Mouse (Mus musculus) macrophage (primary cell): ENCODE data around the gene Lrch1. TPM values are rescaled to one million over a fixed set of nuclear protein-coding genes. Genes with fewer than 3 reads are reported as not detected.

ENCODE experiments used
- H3K27ac ChIP-seq: fragments of 350-480 bp; formaldehyde crosslinking; 2 replicates; pipeline ENCODE4 v1.9.0; 2021
- H3K36me3 ChIP-seq: fragments of 350-480 bp; formaldehyde crosslinking; 2 replicates; pipeline ENCODE4 v1.9.0; 2021; ENCODE audit errors: inconsistent target
- H3K4me3 ChIP-seq: fragments of 350-480 bp; formaldehyde crosslinking; 2 replicates; pipeline ENCODE4 v1.9.0; 2021; ENCODE audit errors: inconsistent target
- H3K79me2 ChIP-seq: fragments of 350-480 bp; formaldehyde crosslinking; 2 replicates; pipeline ENCODE4 v1.9.0; 2021; ENCODE audit errors: inconsistent target
- WGBS: methylation state at CpG from one replicate; pipeline ENCODE4 v1.1.7; 2026; ENCODE audit warnings: inconsistent platforms; ENCODE audit not compliant: missing documents; 5-methylcytosine and 5-hydroxymethylcytosine counted together
- polyA plus RNA-seq: library from polyadenylated mRNA; stranded (reverse); fragments of 250-400 nt; gene quantifications from 3 replicates; pipeline ENCODE4 v1.2.4, GENCODE M21; 2018; ENCODE audit warnings: inconsistent platforms

Gene Lrch1
- polyA plus RNA-seq, 1 experiment from 2014 or later = 11.9 TPM

DNA sequence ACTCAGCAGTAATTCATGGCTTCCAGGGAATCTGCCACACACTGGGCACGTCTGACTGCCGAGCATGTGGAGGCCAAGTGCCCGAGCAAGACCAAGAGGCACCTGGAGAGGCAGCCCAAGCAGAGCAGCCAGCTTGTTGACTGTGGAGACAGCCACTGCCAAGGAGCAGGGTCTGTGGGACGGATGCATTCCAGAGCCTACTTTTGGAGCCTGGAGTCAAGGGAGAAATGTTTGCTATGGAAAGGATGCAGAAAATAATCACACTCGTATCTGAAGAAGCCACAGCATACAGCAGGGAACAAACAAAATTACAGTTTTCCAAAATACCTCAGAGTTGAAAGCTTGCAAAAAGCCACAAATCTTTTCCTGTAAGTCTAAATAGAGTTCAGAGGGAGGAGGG lies 70.4 kb downstream of the Lrch1 start:
- Histone ChIP-seq H3K79me2 (peaks cover 100% of the 10 kb centered on the region), H3K4me3 (no peak overlapping the region), H3K27ac (no peak overlapping the region), H3K36me3 (no peaks in the 10 kb centered on the region)
- WGBS = 89% methylated on average over 5 of the region's 5 CpGs

DNA sequence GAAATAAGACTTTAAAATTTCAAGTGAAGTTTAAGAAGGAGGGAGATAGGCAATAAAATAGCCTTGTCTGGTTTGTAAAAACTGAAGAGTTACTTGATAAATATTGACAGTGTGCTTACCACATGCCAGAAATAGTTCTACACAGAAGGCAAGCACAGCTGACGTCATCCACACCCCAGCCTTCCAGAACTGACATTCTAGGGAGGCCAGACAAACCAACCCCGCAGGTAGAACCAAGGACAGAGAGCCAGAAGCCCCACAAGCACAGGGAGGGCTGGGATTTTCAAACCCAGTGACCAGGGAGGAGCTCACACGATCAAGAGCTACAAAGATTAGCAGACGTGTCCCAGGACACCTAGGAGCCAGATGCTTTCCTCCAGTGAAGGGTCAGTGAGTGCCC lies 76.5 kb downstream of the Lrch1 start:
- Histone ChIP-seq H3K36me3 (no peaks in the 10 kb centered on the region), H3K4me3 (no peak overlapping the region), H3K79me2 (peaks cover 90% of the 10 kb centered on the region), H3K27ac (no peak overlapping the region)
- WGBS = 96% methylated on average over 4 of the region's 4 CpGs

DNA sequence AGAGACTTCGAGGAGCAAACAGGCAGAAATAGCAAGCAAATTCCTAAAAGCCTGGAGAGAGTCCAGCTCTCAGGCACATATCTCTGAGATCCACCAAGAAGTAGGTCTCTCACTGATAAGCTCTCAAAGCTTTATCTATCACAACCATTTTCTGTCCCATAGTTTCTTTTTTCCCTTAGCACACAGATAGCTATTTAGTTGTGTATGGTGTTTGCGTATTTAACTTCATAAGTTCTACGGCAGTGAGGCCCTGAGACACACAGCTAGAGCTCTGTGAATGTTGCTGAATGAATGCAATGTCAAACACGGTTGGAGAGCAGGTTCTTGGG lies 78.8 kb downstream of the Lrch1 start:
- Histone ChIP-seq H3K79me2 (peaks cover 90% of the 10 kb centered on the region), H3K36me3 (no peaks in the 10 kb centered on the region), H3K27ac (no peak overlapping the region), H3K4me3 (no peak overlapping the region)
- 76% methylated on average over 4 of the region's 4 CpGs for WGBS

GRCm38 (mm10) chr14:74868188-74868901 lies 79.3 kb downstream of the Lrch1 start:
- peaks cover 90% of the 10 kb centered on the region for H3K79me2 ChIP-seq
- WGBS = 75% methylated on average over 2 of the region's 2 CpGs
- no peak overlapping the region for H3K4me3 ChIP-seq
- H3K27ac ChIP-seq = no peak overlapping the region
- H3K36me3 ChIP-seq = no peaks in the 10 kb centered on the region

DNA sequence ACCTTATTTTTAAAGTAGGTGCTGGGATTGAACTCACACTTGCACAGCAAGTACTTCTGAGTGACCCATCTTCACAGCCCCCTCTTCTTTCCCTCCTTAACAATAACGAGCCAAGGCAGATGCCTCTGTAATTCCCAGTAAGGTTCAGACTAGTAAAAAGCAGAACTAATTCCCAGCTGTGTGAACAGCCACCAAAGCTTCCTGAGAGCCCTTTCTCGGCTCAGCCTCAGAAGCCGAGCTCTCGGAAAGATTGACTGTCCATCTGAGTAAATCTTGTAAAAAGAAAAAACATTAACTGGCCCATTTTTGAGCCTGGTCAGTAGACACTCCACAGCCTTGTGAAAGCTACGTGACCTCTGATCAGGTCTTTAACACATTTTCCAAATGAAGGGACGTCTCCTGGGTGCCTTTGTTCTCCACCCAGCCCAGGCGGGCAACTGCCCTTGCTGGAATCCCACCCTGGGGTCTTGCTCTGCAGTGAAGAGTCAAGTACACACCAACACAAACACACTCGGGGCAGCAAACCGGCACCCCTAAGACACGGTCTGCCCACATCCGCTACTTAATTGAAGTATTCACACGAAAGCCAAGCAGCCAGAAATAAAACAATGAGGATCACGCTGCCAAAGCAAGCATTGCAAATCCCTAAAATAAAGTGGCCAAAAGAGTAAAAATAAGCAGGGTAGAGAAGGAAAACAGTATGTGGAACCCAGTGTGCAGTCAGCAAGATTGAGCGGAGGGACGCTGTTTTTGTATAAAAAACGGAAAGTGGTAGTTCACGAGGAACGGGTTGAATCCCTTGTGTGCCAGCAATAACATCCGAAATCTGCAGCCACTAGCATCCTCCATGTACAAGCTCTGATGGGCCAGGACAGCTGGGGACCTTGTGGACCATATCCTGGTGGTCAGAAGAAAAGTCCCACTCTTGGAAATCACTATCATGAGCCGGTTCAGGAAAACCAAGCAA lies 80.3 kb downstream of the Lrch1 start:
- Histone ChIP-seq H3K4me3 (no peak overlapping the region), H3K79me2 (peaks cover 90% of the 10 kb centered on the region), H3K36me3 (no peaks in the 10 kb centered on the region), H3K27ac (no peak overlapping the region)
- WGBS = 65% methylated on average over 20 of the region's 20 CpGs

- H3K27ac ChIP-seq = no peak overlapping the region
- H3K36me3 ChIP-seq = no peaks in the 10 kb centered on the region
- WGBS = 74% methylated on average over 3 of the region's 3 CpGs
- H3K79me2 ChIP-seq = peaks cover 90% of the 10 kb centered on the region
- H3K4me3 ChIP-seq = no peak overlapping the region
These were observed 81.9 kb downstream of the Lrch1 start for GRCm38 (mm10) chr14:74865738-74866137.

GRCm38 (mm10) chr14:74864805-74865483 lies 82.7 kb downstream of the Lrch1 start:
- Histone ChIP-seq H3K79me2 (peaks cover 90% of the 10 kb centered on the region), H3K36me3 (no peaks in the 10 kb centered on the region), H3K27ac (no peak overlapping the region), H3K4me3 (no peak overlapping the region)
- 87% methylated on average over 4 of the region's 5 CpGs for WGBS

- peaks cover 93% of the 10 kb centered on the region for H3K79me2 ChIP-seq
- no peak overlapping the region for H3K27ac ChIP-seq
- no peak overlapping the region for H3K4me3 ChIP-seq
- H3K36me3 ChIP-seq = peaks cover 15% of the 10 kb centered on the region
- 94% methylated on average over 9 of the region's 9 CpGs for WGBS
These were observed 86.2 kb downstream of the Lrch1 start for GRCm38 (mm10) chr14:74861456-74861855.

DNA sequence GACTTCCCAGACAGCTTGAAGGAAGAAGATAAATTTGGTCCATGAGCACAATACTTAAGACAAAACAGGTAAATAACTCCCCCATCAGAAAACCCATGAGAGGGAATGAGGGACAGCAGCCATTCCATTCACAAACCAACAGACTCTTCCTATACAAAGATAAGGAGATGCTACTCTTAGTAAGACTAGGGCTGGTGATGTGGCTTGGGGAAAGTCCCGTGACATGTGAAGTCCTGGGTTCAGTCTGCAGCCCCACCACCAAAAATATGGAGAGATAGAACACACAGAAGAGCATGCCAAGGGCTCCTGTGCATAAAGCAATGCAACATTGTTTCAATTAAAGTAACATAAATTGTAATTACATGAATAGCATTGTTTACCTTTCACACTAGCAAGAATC lies 88.5 kb downstream of the Lrch1 start:
- peaks cover 80% of the 10 kb centered on the region for H3K79me2 ChIP-seq
- H3K4me3 ChIP-seq = no peak overlapping the region
- 100% methylated on average over 1 of the region's 1 CpGs for WGBS
- H3K36me3 ChIP-seq = peaks cover 15% of the 10 kb centered on the region
- no peak overlapping the region for H3K27ac ChIP-seq

- H3K27ac ChIP-seq = no peak overlapping the region
- 74% methylated on average over 8 of the region's 8 CpGs for WGBS
- H3K79me2 ChIP-seq = peaks cover 78% of the 10 kb centered on the region
- peaks cover 15% of the 10 kb centered on the region for H3K36me3 ChIP-seq
- H3K4me3 ChIP-seq = no peak overlapping the region
These were observed 92.2 kb downstream of the Lrch1 start for GRCm38 (mm10) chr14:74855429-74855828.

DNA sequence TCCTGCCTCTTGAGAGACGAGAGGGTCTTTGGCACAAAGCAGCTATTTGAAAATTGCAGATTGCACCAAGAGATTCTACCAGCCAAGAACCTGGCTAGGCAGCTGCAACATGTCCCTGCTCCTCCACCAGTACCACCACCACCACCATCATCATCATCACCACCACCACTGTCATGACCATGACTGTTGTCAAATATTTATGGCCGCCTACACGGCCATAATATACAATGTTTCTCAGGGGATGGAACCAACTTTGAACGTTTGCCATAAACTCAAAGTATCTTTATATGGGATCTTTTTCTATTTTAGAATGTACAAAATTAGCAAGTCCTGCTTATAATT lies 93.9 kb downstream of the Lrch1 start:
- peaks cover 15% of the 10 kb centered on the region for H3K36me3 ChIP-seq
- H3K4me3 ChIP-seq = no peak overlapping the region
- H3K27ac ChIP-seq = no peak overlapping the region
- WGBS = 94% methylated on average over 4 of the region's 4 CpGs
- H3K79me2 ChIP-seq = peaks cover 77% of the 10 kb centered on the region; the same call in 1 of the 2 replicates

DNA sequence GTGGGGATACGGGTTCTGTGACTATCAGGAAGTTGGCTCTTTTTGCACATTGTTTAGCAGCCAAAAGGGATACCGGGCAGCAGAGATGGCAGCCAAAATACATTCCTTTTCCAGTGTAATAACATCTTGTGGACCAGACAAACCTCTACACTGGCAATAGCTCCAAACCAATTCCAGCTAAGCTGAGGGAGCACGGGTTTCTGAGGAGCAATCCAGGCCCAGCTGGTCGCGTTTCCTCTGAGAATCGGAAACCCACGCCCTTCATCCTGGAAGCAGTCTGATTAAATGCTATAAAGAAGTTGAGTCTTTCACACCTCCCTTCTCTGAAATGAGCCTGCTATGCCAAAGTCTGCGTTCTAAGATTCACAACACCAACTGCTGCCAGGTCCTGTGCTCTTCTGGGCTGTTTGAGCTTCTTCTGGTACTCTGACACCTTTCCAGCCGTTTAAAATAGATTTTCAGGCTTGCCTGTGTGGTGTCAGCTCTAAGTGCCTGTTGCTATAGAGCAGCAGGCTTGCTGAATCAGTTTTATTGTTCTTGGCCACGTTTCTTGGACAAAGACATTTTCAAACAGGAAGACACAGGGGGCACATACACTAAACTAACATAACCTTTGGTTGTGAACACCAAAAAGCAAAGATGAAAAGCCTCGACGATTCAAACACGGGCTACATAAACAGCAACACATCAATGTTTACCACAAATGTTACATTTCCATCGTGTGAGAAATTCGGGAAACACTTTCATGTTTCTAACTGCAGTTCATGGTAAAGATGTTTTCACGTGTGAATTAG lies 94.5 kb downstream of the Lrch1 start:
- Histone ChIP-seq H3K4me3 (no peak overlapping the region), H3K36me3 (peaks cover 15% of the 10 kb centered on the region), H3K79me2 (peaks cover 71% of the 10 kb centered on the region; the same call in 1 of the 2 replicates), H3K27ac (no peak overlapping the region)
- 87% methylated on average over 16 of the region's 16 CpGs for WGBS

GRCm38 (mm10) chr14:74851866-74852265 lies 95.8 kb downstream of the Lrch1 start:
- Histone ChIP-seq H3K27ac (no peak overlapping the region), H3K79me2 (peaks cover 69% of the 10 kb centered on the region; the same call in 1 of the 2 replicates), H3K4me3 (no peak overlapping the region), H3K36me3 (peaks cover 2% of the 10 kb centered on the region; the same call in 1 of the 2 replicates)
- WGBS = 96% methylated on average over 9 of the region's 9 CpGs

DNA sequence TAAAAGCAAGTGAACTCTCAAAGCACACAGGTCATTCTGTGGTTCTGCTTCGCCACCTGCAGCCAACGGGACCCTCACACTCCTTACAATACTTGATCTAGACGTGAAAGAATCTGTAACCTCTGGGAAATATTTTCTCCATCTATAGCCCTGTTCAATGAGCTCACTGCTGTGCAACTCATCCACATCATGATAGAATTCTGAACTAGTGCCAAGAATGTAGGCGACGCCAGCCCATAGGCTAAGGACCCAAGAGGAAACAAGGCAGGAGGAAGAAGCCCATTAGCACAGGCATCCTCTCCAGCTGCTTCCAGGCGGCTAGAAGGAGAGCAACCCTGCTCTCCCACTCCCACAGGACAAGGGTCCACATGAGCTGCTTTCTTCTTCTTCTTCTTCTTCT lies 98.7 kb downstream of the Lrch1 start:
- H3K4me3 ChIP-seq = no peak overlapping the region
- peaks cover 84% of the 10 kb centered on the region for H3K79me2 ChIP-seq
- 67% methylated on average over 6 of the region's 6 CpGs for WGBS
- no peak overlapping the region for H3K27ac ChIP-seq
- H3K36me3 ChIP-seq = no peaks in the 10 kb centered on the region
